Mouse (Mus musculus) CD4-positive, CD25-positive, alpha-beta regulatory T cell, adult 9 weeks (primary cell): ENCODE data around the gene Gzme. TPM values are rescaled to one million over a fixed set of nuclear protein-coding genes. Genes with fewer than 3 reads are reported as not detected.

Experiments used
- polyA plus RNA-seq: library from polyadenylated mRNA; unstranded; fragments of 100-300 nt; shearing (Covaris generic); gene quantifications from one replicate; pipeline ENCODE4 v1.2.1, GENCODE M21; 2017

The Gzme gene
- not detected for polyA plus RNA-seq

GRCm38 (mm10) chr14:56120525-56120924 lies at the start of gene Gzme:
Gene Gzme (minus strand): TSS chr14:56120625.

GRCm38 (mm10) chr14:56159479-56159878 lies 39.1 kb upstream of the Gzme start, which contains the start of gene Gzmg:
Gene Gzmg (minus strand): TSS chr14:56159579.

GRCm38 (mm10) chr14:56132508-56132907 lies 12.1 kb upstream of the Gzme start, which contains the start of gene Gzmd:
Gene Gzmd (minus strand): TSS chr14:56132608.

GRCm38 (mm10) chr14:56102386-56102785 lies 18.0 kb downstream of the Gzme start, which contains the start of gene Ctsg:
Gene Ctsg (minus strand): TSS chr14:56102574.

GRCm38 (mm10) chr14:56085167-56085566 lies 35.3 kb downstream of the Gzme start, which contains the start of gene Mcpt8:
Gene Mcpt8 (minus strand): TSS chr14:56085273.

Other genes with a start within 250 kb of the Gzme start
- gene Cbln3, start 236.2 kb downstream of the Gzme start, polyA plus RNA-seq, result 0.25 TPM
- 90.5 TPM for gene Khnyn, start 235.7 kb downstream of the Gzme start, polyA plus RNA-seq
- gene Sdr39u1, start 220.3 kb downstream of the Gzme start, polyA plus RNA-seq, result 86.9 TPM
- not detected for gene Cma1, start 175.9 kb downstream of the Gzme start, polyA plus RNA-seq
- not detected for gene Cma2, start 169.6 kb downstream of the Gzme start, polyA plus RNA-seq
- not detected for gene Mcpt1, start 102.7 kb downstream of the Gzme start, polyA plus RNA-seq
- not detected for gene Mcpt9, start 90.1 kb downstream of the Gzme start, polyA plus RNA-seq
- gene Mcpt2, start 78.6 kb downstream of the Gzme start, polyA plus RNA-seq, result not detected
- not detected for gene Mcpt4, start 58.3 kb downstream of the Gzme start, polyA plus RNA-seq
- not detected for gene Mcpt8, start 35.4 kb downstream of the Gzme start, polyA plus RNA-seq
- gene Ctsg, start 18.1 kb downstream of the Gzme start, polyA plus RNA-seq, result not detected
- not detected for gene Gzmd, start 12.0 kb upstream of the Gzme start, polyA plus RNA-seq
- gene Gzmg, start 39.0 kb upstream of the Gzme start, polyA plus RNA-seq, result not detected
- not detected for gene Gzmn, start 54.0 kb upstream of the Gzme start, polyA plus RNA-seq
- not detected for gene Gzmf, start 90.8 kb upstream of the Gzme start, polyA plus RNA-seq
- 5.7 TPM for gene Gzmc, start 114.0 kb upstream of the Gzme start, polyA plus RNA-seq
- 15.5 TPM for gene Gzmb, start 141.6 kb upstream of the Gzme start, polyA plus RNA-seq
- gene Atp12a, start 244.4 kb upstream of the Gzme start, polyA plus RNA-seq, result not detected